Mouse (Mus musculus): Measurements from ENCODE around the gene Stx12. TPM values are rescaled to one million over a fixed set of nuclear protein-coding genes. Genes with fewer than 3 reads are reported as not detected.

Stx12 gene
- total and polyA plus RNA-seq, 3 experiments, result 16.2 to 32.8 (median 32.5) TPM

- Histone ChIP-seq H3K36me3 (ENCODE audit: control insufficient read depth, insufficient read depth, low read length) (peaks cover 4% of the 10 kb centered on the region; the same call in 1 of the 2 replicates), H3K4me1 (ENCODE audit: control insufficient read depth, insufficient read depth, low read length) (peaks cover 2% of the 10 kb centered on the region), H3K4me3 (peak overlapping the region; percentile 69; the same call in 1 of the 2 replicates), H3K27ac (peak overlapping the region; percentile 86; the same call in 1 of the 2 replicates), H3K79me2 (replicated peaks; ENCODE audit: control insufficient read depth, insufficient read depth, low read length) (no peaks in the 10 kb centered on the region; the same call in 1 of the 2 replicates), H3K9ac (ENCODE audit: low read depth, low read length) (no peak overlapping the region), H3K27me3 (ENCODE audit: control insufficient read depth, insufficient read depth, low read length) (no peaks in the 10 kb centered on the region)
- no peak for TF ChIP-seq POLR2A (IDR thresholded peaks at IDR 0.05; ENCODE audit: insufficient read depth, low read depth, low read length)
- no peak for TF ChIP-seq EP300 (IDR thresholded peaks at IDR 0.05; ENCODE audit: insufficient read depth, low read depth, low read length)
- TF ChIP-seq CTCF (IDR thresholded peaks at IDR 0.05), result no peak
- WGBS, result 86% methylated on average over 1 of the region's 1 CpGs
- no peak for DNase-seq
- intact Hi-C loops (cut with DNase I), result loop anchor here (2.0 to 5.0 kb wide), 2 partner anchors 41 to 79 kb away; partner anchors contain the start of genes Fam76a and Stx12
These were observed 40.6 kb downstream of the Stx12 start for GRCm38 (mm10) chr4:132843705-132844071.

- Histone ChIP-seq H3K36me3 (ENCODE audit: control insufficient read depth, insufficient read depth, low read length) (peaks cover 4% of the 10 kb centered on the region; the same call in 1 of the 2 replicates), H3K4me3 (peak within 1 kb of the TSS; percentile 69), H3K27ac (peak within 1 kb of the TSS; percentile 86), H3K27me3 (ENCODE audit: control insufficient read depth, insufficient read depth, low read length) (no peaks in the 10 kb centered on the region), H3K79me2 (replicated peaks; ENCODE audit: control insufficient read depth, insufficient read depth, low read length) (no peaks in the 10 kb centered on the region; the same call in 1 of the 2 replicates), H3K9ac (ENCODE audit: low read depth, low read length) (peak within 1 kb of the TSS; percentile 80), H3K4me1 (ENCODE audit: control insufficient read depth, insufficient read depth, low read length) (peaks cover 2% of the 10 kb centered on the region)
- intact Hi-C loops (cut with DNase I), result loop anchor here (2.0 to 5.0 kb wide), 2 partner anchors 42 to 79 kb away; partner anchors contain the start of genes Fam76a and Stx12
- peak; percentile 89 to 93 for DNase-seq
- 2% methylated on average over 40 of the region's 40 CpGs for WGBS
- TF ChIP-seq EP300 (IDR thresholded peaks at IDR 0.05; ENCODE audit: insufficient read depth, low read depth, low read length), result peak; percentile 69; the same call in 1 of the 2 replicates
- TF ChIP-seq POLR2A (IDR thresholded peaks at IDR 0.05; ENCODE audit: insufficient read depth, low read depth, low read length), result peak; percentile 96
- peak; percentile 68 for TF ChIP-seq CTCF (IDR thresholded peaks at IDR 0.05)
These were observed 41.2 kb downstream of the Stx12 start, which contains the start of gene Ppp1r8 for GRCm38 (mm10) chr4:132842970-132843704. TSS of gene Ppp1r8 (minus strand) at chr4:132843169.

GRCm38 (mm10) chr4:132842281-132842906 lies 41.9 kb downstream of the Stx12 start:
- H3K9ac ChIP-seq (ENCODE audit: low read depth, low read length), result peak overlapping the region; percentile 80
- peaks cover 2% of the 10 kb centered on the region for H3K4me1 ChIP-seq (ENCODE audit: control insufficient read depth, insufficient read depth, low read length)
- H3K27me3 ChIP-seq (ENCODE audit: control insufficient read depth, insufficient read depth, low read length), result no peaks in the 10 kb centered on the region
- intact Hi-C loops (cut with DNase I), result loop anchor here (2.0 to 5.0 kb wide), 2 partner anchors 42 to 80 kb away; partner anchors contain the start of genes Fam76a and Stx12
- H3K4me3 ChIP-seq, result peak overlapping the region; percentile 69
- WGBS, result under 1% methylated on average over 30 of the region's 30 CpGs
- peak overlapping the region; percentile 86 for H3K27ac ChIP-seq
- TF ChIP-seq POLR2A (IDR thresholded peaks at IDR 0.05; ENCODE audit: insufficient read depth, low read depth, low read length) (no peak), CTCF (IDR thresholded peaks at IDR 0.05) (no peak), EP300 (IDR thresholded peaks at IDR 0.05; ENCODE audit: insufficient read depth, low read depth, low read length) (no peak)
- peak; percentile 20 to 47 for DNase-seq
- peaks cover 4% of the 10 kb centered on the region; the same call in 1 of the 2 replicates for H3K36me3 ChIP-seq (ENCODE audit: control insufficient read depth, insufficient read depth, low read length)
- H3K79me2 ChIP-seq (replicated peaks; ENCODE audit: control insufficient read depth, insufficient read depth, low read length), result no peaks in the 10 kb centered on the region; the same call in 1 of the 2 replicates

- H3K4me3 ChIP-seq, result no peak overlapping the region
These were observed 42.8 kb downstream of the Stx12 start for GRCm38 (mm10) chr4:132841493-132841892.

GRCm38 (mm10) chr4:132823614-132824366 lies 60.5 kb downstream of the Stx12 start:
- no peaks in the 10 kb centered on the region for H3K36me3 ChIP-seq (ENCODE audit: control insufficient read depth, insufficient read depth, low read length)
- H3K4me1 ChIP-seq (ENCODE audit: control insufficient read depth, insufficient read depth, low read length), result no peaks in the 10 kb centered on the region
- TF ChIP-seq CTCF (IDR thresholded peaks at IDR 0.05) (peak; percentile 68), EP300 (IDR thresholded peaks at IDR 0.05; ENCODE audit: insufficient read depth, low read depth, low read length) (peak; percentile 59; the same call in 1 of the 2 replicates), POLR2A (IDR thresholded peaks at IDR 0.05; ENCODE audit: insufficient read depth, low read depth, low read length) (no peak)
- no peak overlapping the region for H3K27ac ChIP-seq
- intact Hi-C loops (cut with DNase I), result loop anchor here (1.0 to 5.0 kb wide), 2 partner anchors 47 to 66 kb away; partner anchors contain the start of gene Smpdl3b
- peak; percentile 73 to 84 for DNase-seq
- 62% methylated on average over 8 of the region's 8 CpGs for WGBS
- no peak overlapping the region for H3K4me3 ChIP-seq
- H3K79me2 ChIP-seq (replicated peaks; ENCODE audit: control insufficient read depth, insufficient read depth, low read length), result no peaks in the 10 kb centered on the region
- no peaks in the 10 kb centered on the region for H3K27me3 ChIP-seq (ENCODE audit: control insufficient read depth, insufficient read depth, low read length)
- no peak overlapping the region for H3K9ac ChIP-seq (ENCODE audit: low read depth, low read length)

More at GRCm38 (mm10) chr4:132841493-132841892, 42.8 kb downstream of the Stx12 start:
- H3K9ac ChIP-seq (ENCODE audit: low read depth, low read length), result no peak overlapping the region
- TF ChIP-seq CTCF (IDR thresholded peaks at IDR 0.05) (no peak), EP300 (IDR thresholded peaks at IDR 0.05; ENCODE audit: insufficient read depth, low read depth, low read length) (no peak), POLR2A (IDR thresholded peaks at IDR 0.05; ENCODE audit: insufficient read depth, low read depth, low read length) (no peak)
- H3K36me3 ChIP-seq (ENCODE audit: control insufficient read depth, insufficient read depth, low read length), result peaks cover 4% of the 10 kb centered on the region; the same call in 1 of the 2 replicates
- H3K27ac ChIP-seq, result no peak overlapping the region
- H3K79me2 ChIP-seq (replicated peaks; ENCODE audit: control insufficient read depth, insufficient read depth, low read length), result no peaks in the 10 kb centered on the region; the same call in 1 of the 2 replicates
- peaks cover 2% of the 10 kb centered on the region for H3K4me1 ChIP-seq (ENCODE audit: control insufficient read depth, insufficient read depth, low read length)
- intact Hi-C loops (cut with DNase I), result loop anchor here (5.0 kb wide), 1 partner anchor 81 kb away; the partner anchor contains the start of gene Fam76a
- H3K27me3 ChIP-seq (ENCODE audit: control insufficient read depth, insufficient read depth, low read length), result no peaks in the 10 kb centered on the region
- DNase-seq, result no peak
- WGBS, result 86% methylated on average over 3 of the region's 3 CpGs

Measured in heart, adult 2 months (tissue).